Mouse (Mus musculus) spleen, embryonic (tissue): Measurements from ENCODE around the gene Osbpl6.
"Not testable (repeated sequence)": the region's sequence is repeated elsewhere in the genome, so short reads cannot be mapped to it uniquely, and the experiment has no call there.

Experiments used
- CTCF ChIA-PET: fragments of 350-600 bp; sonication (Branson Sonifier 250); formaldehyde crosslinking; loops from one replicate; lab custom pipeline; 2022; lab: Charles Lee

The Osbpl6 gene

GRCm38 (mm10) chr2:76560146-76560545 is 153.8 kb downstream of the Osbpl6 start:
- CTCF ChIA-PET = no interaction called here

GRCm38 (mm10) chr2:76563862-76564261 is 157.6 kb downstream of the Osbpl6 start:
- CTCF ChIA-PET = no interaction called here

- CTCF ChIA-PET = no interaction called here
Observed at GRCm38 (mm10) chr2:76566933-76567551, 160.7 kb downstream of the Osbpl6 start.

GRCm38 (mm10) chr2:76571543-76571942 is 165.2 kb downstream of the Osbpl6 start:
- CTCF ChIA-PET = no interaction called here

- CTCF ChIA-PET = no interaction called here
Observed at GRCm38 (mm10) chr2:76578911-76579310, 172.6 kb downstream of the Osbpl6 start.

- CTCF ChIA-PET = no interaction called here
Observed at GRCm38 (mm10) chr2:76585090-76585489, 178.8 kb downstream of the Osbpl6 start.

- CTCF ChIA-PET = no interaction called here
Observed at GRCm38 (mm10) chr2:76586906-76587305, 180.6 kb downstream of the Osbpl6 start.

- CTCF ChIA-PET = no interaction called here
Observed at GRCm38 (mm10) chr2:76590221-76590620, 183.9 kb downstream of the Osbpl6 start.

- CTCF ChIA-PET = no interaction called here
Observed at GRCm38 (mm10) chr2:76592401-76592924, 186.2 kb downstream of the Osbpl6 start.

- CTCF ChIA-PET = no interaction called here
Observed at GRCm38 (mm10) chr2:76597521-76597920, 191.2 kb downstream of the Osbpl6 start.

- CTCF ChIA-PET = no interaction called here
Observed at GRCm38 (mm10) chr2:76599214-76599613, 192.9 kb downstream of the Osbpl6 start.

- CTCF ChIA-PET = interaction anchor here (0.7 kb wide), 1 partner anchor 838 kb away, joined by 4 read pairs; no protein-coding TSS in a partner anchor
Observed at GRCm38 (mm10) chr2:76602256-76602655, 195.9 kb downstream of the Osbpl6 start.

- CTCF ChIA-PET = no interaction called here
Observed at GRCm38 (mm10) chr2:76606704-76607103, 200.4 kb downstream of the Osbpl6 start.

- CTCF ChIA-PET = no interaction called here
Observed at GRCm38 (mm10) chr2:76610326-76611104, 204.2 kb downstream of the Osbpl6 start.

GRCm38 (mm10) chr2:76611996-76612395 is 205.7 kb downstream of the Osbpl6 start:
- CTCF ChIA-PET = no interaction called here

- CTCF ChIA-PET = no interaction called here
Observed at GRCm38 (mm10) chr2:76618078-76618477, 211.8 kb downstream of the Osbpl6 start.

GRCm38 (mm10) chr2:76620188-76620587 is 213.9 kb downstream of the Osbpl6 start:
- CTCF ChIA-PET = no interaction called here

GRCm38 (mm10) chr2:76621724-76622123 is 215.4 kb downstream of the Osbpl6 start:
- CTCF ChIA-PET = no interaction called here

GRCm38 (mm10) chr2:76622316-76622715 is 216.0 kb downstream of the Osbpl6 start:
- CTCF ChIA-PET = not testable (repeated sequence)

GRCm38 (mm10) chr2:76630293-76630692 is 224.0 kb downstream of the Osbpl6 start:
- CTCF ChIA-PET = no interaction called here

- CTCF ChIA-PET = no interaction called here
Observed at GRCm38 (mm10) chr2:76631600-76631999, 225.3 kb downstream of the Osbpl6 start.

- CTCF ChIA-PET = no interaction called here
Observed at GRCm38 (mm10) chr2:76639637-76640036, 233.3 kb downstream of the Osbpl6 start.

- CTCF ChIA-PET = no interaction called here
Observed at GRCm38 (mm10) chr2:76643801-76644200, 237.5 kb downstream of the Osbpl6 start.
